Mouse (Mus musculus) G1E (cell line): ENCODE results near the gene Angptl4.

Experiments used
- CTCF ChIP-seq: IDR thresholded peaks from 2 replicates; pipeline ENCODE4 v1.5.1; 2012; ENCODE audit warnings: low read depth, low read length, inconsistent platforms, mixed read lengths
- GATA1 ChIP-seq: IDR thresholded peaks from 2 replicates; pipeline ENCODE4 v1.6.1; 2012; ENCODE audit warnings: borderline replicate concordance, low read length, inconsistent platforms, mixed read lengths
- TAL1 ChIP-seq: conservative IDR thresholded peaks from 2 replicates; pipeline ENCODE4 v1.6.1; 2012; ENCODE audit warnings: low read depth, low read length, inconsistent platforms, mixed read lengths

DNA sequence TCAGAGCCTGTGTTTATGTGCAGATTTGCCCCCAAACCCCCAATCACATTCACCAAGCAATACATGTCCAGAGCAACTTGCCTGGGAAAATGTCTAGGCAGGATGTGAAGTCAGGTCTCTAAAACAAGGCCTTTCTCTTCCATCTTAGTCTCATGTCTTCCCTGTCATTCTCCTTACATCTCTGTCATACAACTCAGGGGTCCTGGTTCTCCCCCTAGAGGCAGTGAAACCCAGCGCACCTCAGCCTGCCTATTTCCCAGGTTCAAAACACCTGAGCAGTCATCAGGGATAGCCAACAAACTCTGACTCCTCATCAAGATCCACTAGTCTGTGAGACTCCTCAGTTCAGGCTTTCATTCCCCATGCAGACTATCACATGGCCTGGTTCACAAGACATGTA lies 27.0 kb downstream of the Angptl4 start:
- TF ChIP-seq TAL1 (no peak), CTCF (no peak), GATA1 (no peak)
